Mouse (Mus musculus): ENCODE data around the gene Lpar3.

- no peak for TF ChIP-seq GATA1 (IDR thresholded peaks at IDR 0.05; ENCODE audit: borderline replicate concordance, low read length)
- TF ChIP-seq FLI1 (IDR thresholded peaks at IDR 0.05; ENCODE audit: low read length), result no peak
These were observed 113.3 kb downstream of the Lpar3 start for GRCm38 (mm10) chr3:146334070-146334469.
